9 mouse cellular contexts compared by ENCODE assay signal in genomic region chr16:85819808-85820458, GRCm38 (mm10). TPM values are rescaled to one million over a fixed set of nuclear protein-coding genes. Genes with fewer than 3 reads are reported as not detected.
DNase-seq lines count a peak whose midpoint lies in the region; ATAC-seq and TF ChIP-seq lines count a peak whose summit lies in the region.
"Had no signal": no experiment of that assay in that cellular context is flagged by ENCODE, and none has a peak within 500 bp of the region (broad histone marks: within the 10 kb centered on the region; RNA-seq: fewer than 3 reads in every experiment).

No protein-coding gene starts in this region.

- TF ChIP-seq CTCF in layer of hippocampus, adult 2 months (conservative IDR thresholded peaks at IDR 0.05): peak; percentile 72
- peak; percentile 32 for TF ChIP-seq CTCF in Patski (IDR thresholded peaks at IDR 0.05)

- no peak for ATAC-seq in Patski
- peak; percentile 70 for ATAC-seq in forebrain, embryonic 14.5 days
- ATAC-seq in midbrain, embryonic 13.5 days: peak; percentile 63; the same call in 1 of the 2 replicates

- no peaks in the 10 kb centered on the region for H3K27me3 ChIP-seq in Patski
- no peaks in the 10 kb centered on the region for H3K27me3 ChIP-seq in forebrain, embryonic 14.5 days (replicated peaks; ENCODE audit: control insufficient read depth, insufficient read depth, low read length)
- no peaks in the 10 kb centered on the region for H3K27me3 ChIP-seq in midbrain, embryonic 13.5 days
- H3K27me3 ChIP-seq: megakaryocyte, embryonic 14.5 days had no signal

- H3K4me2 ChIP-seq in forebrain, embryonic 14.5 days (ENCODE audit: low read length): no peak overlapping the region
- H3K4me2 ChIP-seq in midbrain, embryonic 13.5 days (replicated peaks): no peak overlapping the region

- no peak for DNase-seq in layer of hippocampus, adult 2 months (ENCODE audit: low spot score in 2 of 2)
- no peak for DNase-seq in layer of hippocampus, adult 8-10 months (ENCODE audit: low spot score in 2 of 2)
- no peak for DNase-seq in Patski (ENCODE audit: low read depth, low spot score)
- peak; percentile 71 for DNase-seq in forebrain, embryonic 14.5 days (ENCODE audit: low spot score)
- no peak for DNase-seq in frontal cortex, postnatal 36 days (ENCODE audit: low spot score in 2 of 2)
- DNase-seq in heart, adult 9 months (ENCODE audit: low spot score in 2 of 2): no peak
- DNase-seq: thymus, postnatal 4 days had no signal

- in situ Hi-C loops in Patski (cut with MboI; ENCODE audit: low pct_unique_long_range_greater_than_20kb): no loop called here

- H3K4me3 ChIP-seq in layer of hippocampus, adult 2 months: no peak overlapping the region
- H3K4me3 ChIP-seq in forebrain, embryonic 14.5 days (ENCODE audit: low read depth, low read length): no peak overlapping the region
- no peak overlapping the region for H3K4me3 ChIP-seq in midbrain, embryonic 13.5 days (replicated peaks)
- H3K4me3 ChIP-seq: megakaryocyte, embryonic 14.5 days had no signal

- H3K9me3 ChIP-seq in forebrain, embryonic 14.5 days (replicated peaks; ENCODE audit: control insufficient read depth, low read length): no peaks in the 10 kb centered on the region
- H3K9me3 ChIP-seq in midbrain, embryonic 13.5 days: no peaks in the 10 kb centered on the region
- H3K9me3 ChIP-seq: megakaryocyte, embryonic 14.5 days had no signal

- POLR2A ChIA-PET in Patski (lab: Charles Lee): no interaction called here

- CTCF ChIA-PET in Patski (lab: Charles Lee): interaction anchor here (1.8 kb wide), 1 partner anchor 9 kb away, joined by 4 read pairs; no protein-coding TSS in a partner anchor

- no peaks in the 10 kb centered on the region for H3K4me1 ChIP-seq in forebrain, embryonic 14.5 days (ENCODE audit: control insufficient read depth, insufficient read depth, low read length)
- H3K4me1 ChIP-seq in midbrain, embryonic 13.5 days (replicated peaks): no peaks in the 10 kb centered on the region

- no peaks in the 10 kb centered on the region for H3K36me3 ChIP-seq in forebrain, embryonic 14.5 days (ENCODE audit: control insufficient read depth, insufficient read depth, low read length)
- no peaks in the 10 kb centered on the region for H3K36me3 ChIP-seq in midbrain, embryonic 13.5 days

- H3K27ac ChIP-seq in layer of hippocampus, adult 2 months: no peak overlapping the region
- no peak overlapping the region for H3K27ac ChIP-seq in forebrain, embryonic 14.5 days (ENCODE audit: low read depth, low read length)
- H3K27ac ChIP-seq in midbrain, embryonic 13.5 days: no peak overlapping the region

- WGBS in forebrain, embryonic 14.5 days: 63% methylated on average over 5 of the region's 5 CpGs
- WGBS in midbrain, embryonic 13.5 days: 67% methylated on average over 5 of the region's 5 CpGs

- H3K9ac ChIP-seq in forebrain, embryonic 14.5 days (ENCODE audit: low read length): no peak overlapping the region
- H3K9ac ChIP-seq in midbrain, embryonic 13.5 days (replicated peaks): no peak overlapping the region

RNA-seq across cellular contexts. Expression of gene Adamts1, which starts 17.0 kb away (rescaled TPM):
- 10 to 100 TPM; 19.7 to 27.8 TPM for total RNA-seq in layer of hippocampus, adult 2 months (2021)
- 10 to 100 TPM; 20.4 to 30.5 (median 25.1) TPM for total RNA-seq in layer of hippocampus, adult 8-10 months (2022)
- 341 TPM for polyA plus RNA-seq in Patski (2021)
- polyA plus RNA-seq in forebrain, embryonic 14.5 days (2014; fragmentation: Nextera tagmentation; extraction: Ambion mirVana): 6.7 and 7.4 TPM in 2 replicates
- 4.4 and 5.3 TPM in 2 replicates for polyA plus RNA-seq in midbrain, embryonic 13.5 days (2015; fragmentation: Nextera tagmentation; extraction: Ambion mirVana)

Comparison
In these comparisons a context has a peak if more than half of its experiments do, and no peak if none do; other contexts are left out.
1. RNA of gene Adamts1, which starts 17.0 kb away (polyA plus RNA-seq): 341 TPM in Patski (single experiment); 6.7 to 7.4 TPM in forebrain, embryonic 14.5 days and 4.4 to 5.3 TPM in midbrain, embryonic 13.5 days; every median in the first group is over 10 times any median in the second.